Mouse (Mus musculus) forebrain, embryonic 13.5 days (tissue): ENCODE results near the gene Olfr777. TPM values are rescaled to one million over a fixed set of nuclear protein-coding genes. Genes with fewer than 3 reads are reported as not detected.
"Not testable (repeated sequence)": the region's sequence is repeated elsewhere in the genome, so short reads cannot be mapped to it uniquely, and the experiment has no call there.

Experiments used
- ATAC-seq: fragments of 200-750 bp; cut with Nextera tagmentation; 2 replicates; pipeline ENCODE4 v1.8.0; 2017
- H3K27ac ChIP-seq: fragments of 300-500 bp; sonication (generic); 2 replicates; pipeline ENCODE4 v1.5.1; 2015; ENCODE audit warnings: inconsistent platforms, mild to moderate bottlenecking, moderate library complexity
- H3K27me3 ChIP-seq: fragments of 300-500 bp; sonication (generic); 2 replicates; pipeline ENCODE4 v1.6.1; 2015; ENCODE audit warnings: mild to moderate bottlenecking, inconsistent platforms
- H3K36me3 ChIP-seq: fragments of 300-500 bp; sonication (generic); 2 replicates; pipeline ENCODE4 v1.6.1; 2015; ENCODE audit warnings: mild to moderate bottlenecking, inconsistent platforms; ENCODE audit not compliant: poor library complexity, severe bottlenecking
- H3K4me1 ChIP-seq: fragments of 300-500 bp; sonication (generic); 2 replicates; pipeline ENCODE4 v1.6.1; 2015; ENCODE audit warnings: inconsistent platforms
- H3K4me2 ChIP-seq: fragments of 300-500 bp; sonication (generic); 2 replicates; pipeline ENCODE4 v1.6.1; 2015; ENCODE audit warnings: inconsistent platforms, mild to moderate bottlenecking, moderate library complexity
- H3K4me3 ChIP-seq: fragments of 300-500 bp; sonication (generic); 2 replicates; pipeline ENCODE4 v1.5.1; 2015; ENCODE audit warnings: mild to moderate bottlenecking, inconsistent platforms
- H3K9ac ChIP-seq: fragments of 300-500 bp; sonication (generic); 2 replicates; pipeline ENCODE4 v1.6.1; 2015; ENCODE audit warnings: mild to moderate bottlenecking, inconsistent platforms
- H3K9me3 ChIP-seq: fragments of 300-500 bp; sonication (generic); replicated peaks from 2 replicates; pipeline ENCODE4 v1.6.1; 2016; ENCODE audit warnings: inconsistent platforms
- WGBS: fragments of 180-500 bp; shearing (Covaris S2); methylation state at CpG from one replicate; pipeline ENCODE4 v1.1.7; 2015; 5-methylcytosine and 5-hydroxymethylcytosine counted together
- polyA plus RNA-seq: library from polyadenylated mRNA; unstranded; fragments of >200 nt; fragmentation: Nextera tagmentation; extraction: Ambion mirVana; gene quantifications from 2 replicates; pipeline ENCODE4 v1.2.1, GENCODE M21; 2015

Gene Olfr777
- not detected in 2 replicates for polyA plus RNA-seq

DNA sequence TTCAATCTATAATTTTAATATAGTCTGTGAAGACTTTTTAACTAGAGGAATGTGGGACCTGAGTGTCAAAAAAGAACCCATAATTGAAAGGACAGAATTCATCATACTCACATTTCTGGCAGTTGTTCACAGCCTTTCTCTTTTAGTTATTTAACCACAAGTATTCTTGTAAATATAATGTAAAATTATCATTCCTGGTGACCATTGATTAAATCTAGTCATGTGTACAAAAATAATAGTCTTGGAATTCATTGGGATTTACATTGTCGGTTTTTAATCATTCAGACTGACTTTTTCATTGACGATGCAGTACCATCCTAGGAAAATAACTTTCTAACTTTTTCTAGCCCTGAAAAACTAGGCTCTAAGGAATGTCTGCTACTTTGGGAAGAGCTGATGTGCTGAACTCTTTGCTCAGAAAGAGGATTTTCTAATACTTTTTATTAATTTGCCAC, at the start of gene Olfr777:
TSS of gene Olfr777 (minus strand) at position 405 of the 455 bp plus-strand sequence.
- WGBS: 91% methylated on average over 2 of the region's 2 CpGs
- ATAC-seq: no peak
- Histone ChIP-seq H3K9ac (no peak within 1 kb of the TSS), H3K4me3 (no peak within 1 kb of the TSS), H3K27me3 (no peaks in the 10 kb centered on the region), H3K9me3 (no peaks in the 10 kb centered on the region), H3K27ac (no peak within 1 kb of the TSS), H3K4me2 (no peak within 1 kb of the TSS), H3K36me3 (no peaks in the 10 kb centered on the region), H3K4me1 (no peaks in the 10 kb centered on the region)

- Histone ChIP-seq H3K27me3 (no peaks in the 10 kb centered on the region), H3K27ac (no peak within 1 kb of the TSS), H3K4me1 (no peaks in the 10 kb centered on the region), H3K4me2 (no peak within 1 kb of the TSS), H3K4me3 (no peak within 1 kb of the TSS), H3K9ac (no peak within 1 kb of the TSS), H3K9me3 (no peaks in the 10 kb centered on the region), H3K36me3 (no peaks in the 10 kb centered on the region)
- ATAC-seq: no peak
- WGBS: 87% methylated on average over 3 of the region's 3 CpGs
These were observed 46.5 kb upstream of the Olfr777 start, which contains the start of gene Olfr780 for GRCm38 (mm10) chr10:129317817-129318216. TSS of gene Olfr780 (plus strand) at chr10:129318117.

GRCm38 (mm10) chr10:129313521-129313920, 42.2 kb upstream of the Olfr777 start:
- WGBS: no CpG with 5 or more reads among the region's 1 CpGs
- H3K36me3 ChIP-seq, H3K27me3 ChIP-seq, H3K9ac ChIP-seq, H3K4me1 ChIP-seq, H3K9me3 ChIP-seq, H3K27ac ChIP-seq, H3K4me2 ChIP-seq, ATAC-seq, H3K4me3 ChIP-seq: not testable (repeated sequence)

- not testable (repeated sequence) for H3K36me3 ChIP-seq, H3K4me2 ChIP-seq, H3K27ac ChIP-seq, H3K9me3 ChIP-seq, ATAC-seq, H3K27me3 ChIP-seq, H3K4me1 ChIP-seq, H3K4me3 ChIP-seq, H3K9ac ChIP-seq
- 65% methylated on average over 1 of the region's 1 CpGs for WGBS
These were observed 41.7 kb upstream of the Olfr777 start for GRCm38 (mm10) chr10:129312973-129313372.

DNA sequence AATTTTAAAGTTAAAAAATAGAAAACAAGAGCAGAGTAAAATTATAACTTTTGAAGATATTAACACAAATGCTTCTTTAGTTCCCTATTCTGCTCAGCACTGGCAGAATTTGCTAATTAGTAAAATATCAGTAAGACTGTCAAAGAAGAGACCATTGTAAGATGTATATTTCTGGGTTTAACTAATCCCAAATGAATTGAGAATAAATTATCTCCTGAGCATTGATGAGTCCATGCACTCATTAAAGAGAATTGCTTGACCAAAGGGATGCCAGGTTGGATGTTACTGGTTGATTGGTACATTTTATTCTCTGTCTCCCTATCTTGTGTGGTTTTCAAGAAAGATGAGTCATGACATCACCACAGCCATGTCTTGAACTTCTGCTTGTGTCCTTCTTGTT, 12.5 kb downstream of the Olfr777 start, which contains the start of gene Olfr776:
TSS of gene Olfr776 (plus strand) at position 301 of the 400 bp plus-strand sequence.
- Histone ChIP-seq H3K4me1 (no peaks in the 10 kb centered on the region), H3K4me2 (no peak within 1 kb of the TSS), H3K27ac (no peak within 1 kb of the TSS), H3K4me3 (no peak within 1 kb of the TSS), H3K27me3 (no peaks in the 10 kb centered on the region), H3K36me3 (no peaks in the 10 kb centered on the region), H3K9ac (no peak within 1 kb of the TSS), H3K9me3 (no peaks in the 10 kb centered on the region)
- no peak for ATAC-seq

- no peaks in the 10 kb centered on the region for H3K36me3 ChIP-seq
- H3K4me1 ChIP-seq: no peaks in the 10 kb centered on the region
- WGBS: 80% methylated on average over 3 of the region's 3 CpGs
- H3K9ac ChIP-seq: no peak within 1 kb of the TSS
- ATAC-seq: no peak
- no peaks in the 10 kb centered on the region for H3K9me3 ChIP-seq
- no peak within 1 kb of the TSS for H3K4me2 ChIP-seq
- H3K4me3 ChIP-seq: no peak within 1 kb of the TSS
- H3K27ac ChIP-seq: no peak within 1 kb of the TSS
- no peaks in the 10 kb centered on the region for H3K27me3 ChIP-seq
These were observed 23.2 kb downstream of the Olfr777 start, which contains the start of gene Olfr775 for GRCm38 (mm10) chr10:129248112-129248511. TSS of gene Olfr775 (plus strand) at chr10:129248412.

DNA sequence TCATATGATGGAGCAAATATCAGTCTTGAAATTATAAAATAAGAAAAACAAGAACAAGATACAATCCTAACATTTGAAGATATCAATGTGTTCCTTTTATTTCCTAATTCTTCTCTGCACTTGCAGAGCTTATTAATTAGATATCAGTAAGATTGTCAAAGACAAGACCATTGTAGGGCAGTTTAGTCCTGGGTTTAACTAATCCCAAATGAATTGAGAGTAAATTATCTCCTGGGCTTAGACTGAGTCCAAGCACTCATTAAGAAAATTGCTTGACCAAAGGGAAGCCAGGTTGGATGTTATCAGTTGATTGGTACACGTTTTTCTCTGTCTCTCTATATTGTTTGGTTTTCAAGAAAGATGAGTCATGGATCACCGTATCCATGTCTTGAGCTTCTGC, 35.4 kb downstream of the Olfr777 start, which contains the start of gene Olfr774:
TSS of gene Olfr774 (plus strand) at position 301 of the 400 bp plus-strand sequence.
- Histone ChIP-seq H3K27ac (no peak within 1 kb of the TSS), H3K36me3 (no peaks in the 10 kb centered on the region), H3K4me3 (no peak within 1 kb of the TSS), H3K9ac (no peak within 1 kb of the TSS), H3K9me3 (no peaks in the 10 kb centered on the region), H3K27me3 (no peaks in the 10 kb centered on the region), H3K4me2 (no peak within 1 kb of the TSS), H3K4me1 (no peaks in the 10 kb centered on the region)
- 74% methylated on average over 2 of the region's 2 CpGs for WGBS
- no peak for ATAC-seq

DNA sequence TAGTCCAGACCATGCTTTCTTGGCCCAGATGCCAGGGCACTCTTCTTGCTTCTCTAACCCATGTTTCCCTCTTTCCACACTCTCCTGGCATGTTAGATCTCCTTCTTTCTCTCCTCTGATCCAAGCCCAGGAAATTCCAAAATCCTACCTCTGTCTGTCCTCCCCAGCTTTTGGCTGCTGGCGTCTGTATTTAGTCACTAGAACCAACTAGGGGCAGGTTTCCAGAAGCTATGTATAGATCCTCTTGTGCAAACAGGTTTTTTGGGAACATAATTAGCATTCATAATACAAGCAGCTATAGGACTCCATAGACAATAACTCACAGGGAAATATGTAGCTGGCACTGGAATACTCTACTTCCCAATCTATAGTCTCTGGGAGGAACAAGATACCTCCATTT, 40.5 kb downstream of the Olfr777 start:
- Histone ChIP-seq H3K27ac (no peak overlapping the region), H3K9me3 (no peaks in the 10 kb centered on the region), H3K4me1 (no peaks in the 10 kb centered on the region), H3K36me3 (no peaks in the 10 kb centered on the region), H3K27me3 (no peaks in the 10 kb centered on the region), H3K4me3 (no peak overlapping the region), H3K9ac (no peak overlapping the region), H3K4me2 (no peak overlapping the region)
- 83% methylated on average over 1 of the region's 1 CpGs for WGBS
- ATAC-seq: no peak

Other genes with a start within 250 kb of the Olfr777 start
- gene Olfr764-ps1, start 231.6 kb downstream of the Olfr777 start, polyA plus RNA-seq: not detected in 2 replicates
- not detected in 2 replicates for gene Olfr765, start 221.5 kb downstream of the Olfr777 start, polyA plus RNA-seq
- not detected in 2 replicates for gene Olfr766-ps1, start 202.5 kb downstream of the Olfr777 start, polyA plus RNA-seq
- gene Olfr767, start 188.6 kb downstream of the Olfr777 start, polyA plus RNA-seq: not detected in 2 replicates
- gene Olfr768, start 172.1 kb downstream of the Olfr777 start, polyA plus RNA-seq: not detected in 2 replicates
- gene Olfr769, start 153.6 kb downstream of the Olfr777 start, polyA plus RNA-seq: not detected in 2 replicates
- gene Olfr770, start 132.5 kb downstream of the Olfr777 start, polyA plus RNA-seq: not detected in 2 replicates
- not detected in 2 replicates for gene Olfr771, start 106.7 kb downstream of the Olfr777 start, polyA plus RNA-seq
- gene Olfr772, start 93.6 kb downstream of the Olfr777 start, polyA plus RNA-seq: not detected in 2 replicates
- not detected in 2 replicates for gene Olfr773, start 84.1 kb downstream of the Olfr777 start, polyA plus RNA-seq
- gene Olfr774, start 35.3 kb downstream of the Olfr777 start, polyA plus RNA-seq: not detected in 2 replicates
- gene Olfr775, start 23.1 kb downstream of the Olfr777 start, polyA plus RNA-seq: not detected in 2 replicates
- not detected in 2 replicates for gene Olfr776, start 12.4 kb downstream of the Olfr777 start, polyA plus RNA-seq
- gene Olfr780, start 46.6 kb upstream of the Olfr777 start, polyA plus RNA-seq: not detected in 2 replicates
- not detected in 2 replicates for gene Olfr781, start 57.4 kb upstream of the Olfr777 start, polyA plus RNA-seq
- not detected in 2 replicates for gene Olfr782, start 77.4 kb upstream of the Olfr777 start, polyA plus RNA-seq
- 0.05 and 0.08 TPM in 2 replicates for gene Olfr784, start 112.6 kb upstream of the Olfr777 start, polyA plus RNA-seq
- gene Olfr785, start 133.9 kb upstream of the Olfr777 start, polyA plus RNA-seq: not detected in 2 replicates
- not detected in 2 replicates for gene Olfr786, start 155.8 kb upstream of the Olfr777 start, polyA plus RNA-seq
- gene Olfr787, start 190.4 kb upstream of the Olfr777 start, polyA plus RNA-seq: not detected in 2 replicates
- not detected in 2 replicates for gene Olfr788, start 199.5 kb upstream of the Olfr777 start, polyA plus RNA-seq
- not detected in 2 replicates for gene Olfr789, start 213.3 kb upstream of the Olfr777 start, polyA plus RNA-seq
- not detected in 2 replicates for gene Olfr790, start 227.0 kb upstream of the Olfr777 start, polyA plus RNA-seq